Mouse (Mus musculus) liver, adult 2 months (tissue): ENCODE results near the gene Stk24.

Source experiments
- CTCF ChIP-seq: fragments of 200-500 bp; IDR thresholded peaks from 2 replicates; pipeline ENCODE4 v1.5.1; 2011; ENCODE audit warnings: low read depth, low read length, control low read depth
- POLR2A ChIP-seq: fragments of 200-500 bp; IDR thresholded peaks from 2 replicates; pipeline ENCODE4 v1.6.1; 2011; ENCODE audit warnings: low read length, control low read depth; ENCODE audit not compliant: insufficient read depth; ENCODE audit errors: extremely low read depth

- TF ChIP-seq POLR2A = no peak
- no peak for TF ChIP-seq CTCF
Measured at GRCm38 (mm10) chr14:121244104-121244503, 135.7 kb downstream of the Stk24 start.
